Mouse (Mus musculus): ENCODE results near the gene Sema3b. TPM values are rescaled to one million over a fixed set of nuclear protein-coding genes. Genes with fewer than 3 reads are reported as not detected.
A peak's percentile ranks its signal among the peaks of the same experiment; 100 is the strongest.
"Not testable (repeated sequence)": the region's sequence is repeated elsewhere in the genome, so short reads cannot be mapped to it uniquely, and the experiment has no call there.

Sema3b gene
- total and polyA plus RNA-seq, 2 experiments: 0.37 to 0.83 TPM

DNA sequence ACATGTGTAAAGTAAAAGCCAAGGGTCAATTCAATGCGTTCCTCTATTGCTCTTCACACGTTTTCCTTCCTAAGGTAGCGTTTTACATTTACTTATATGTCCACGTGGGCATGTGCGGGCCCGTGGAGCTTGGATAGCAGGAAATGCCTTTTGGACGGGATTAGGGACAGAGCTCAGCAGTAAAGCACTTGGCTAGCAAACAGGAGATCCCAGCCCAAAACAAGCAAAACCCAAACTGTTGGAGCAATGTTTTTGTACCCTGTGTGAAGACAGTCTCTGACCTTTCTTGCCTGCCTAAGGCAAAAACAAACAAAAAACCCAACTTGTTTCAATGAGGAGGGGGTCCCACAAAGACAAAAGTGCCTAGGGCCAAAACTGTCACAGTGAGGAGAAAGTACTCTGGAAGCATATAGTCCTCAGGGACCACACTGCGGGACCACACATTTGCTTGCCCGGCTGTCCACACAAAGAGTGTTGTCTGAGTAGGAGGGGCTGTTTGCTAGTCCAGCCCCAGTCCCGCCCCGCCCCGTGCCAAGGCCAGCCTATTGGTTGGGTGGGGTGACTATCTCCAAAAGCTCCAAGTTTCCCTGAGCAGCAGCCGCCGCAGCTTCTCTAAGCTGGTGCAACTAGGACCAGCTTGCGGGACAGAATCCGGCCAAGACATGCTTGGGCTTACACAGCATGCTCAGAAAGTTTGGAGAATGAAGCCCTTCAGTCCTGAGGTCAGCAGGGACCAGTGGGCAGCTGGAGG is 32.5 kb downstream of the Sema3b start, which contains the start of gene Hyal1:
Gene Hyal1 (plus strand): TSS at position 571 of the 751 bp plus-strand sequence.
- Histone ChIP-seq H3K27me3 (ENCODE audit: control insufficient read depth, insufficient read depth, low read length) (no peaks in the 10 kb centered on the region), H3K27ac (replicated peaks; ENCODE audit: insufficient read depth, low read depth, low read length) (peak within 1 kb of the TSS; percentile 97), H3K4me1 (ENCODE audit: control insufficient read depth, insufficient read depth, low read length) (peaks cover 25% of the 10 kb centered on the region), H3K36me3 (ENCODE audit: control insufficient read depth, insufficient read depth, low read length) (peaks cover 9% of the 10 kb centered on the region), H3K79me2 (ENCODE audit: control insufficient read depth, insufficient read depth, low read length) (peaks cover 19% of the 10 kb centered on the region; the same call in 1 of the 2 replicates), H3K4me3 (ENCODE audit: insufficient read depth, low read depth, low read length) (peak within 1 kb of the TSS; percentile 91), H3K9ac (ENCODE audit: low read depth, low read length) (peak within 1 kb of the TSS; percentile 91)
- 6% methylated on average over 16 of the region's 16 CpGs for WGBS
- TF ChIP-seq POLR2A (IDR thresholded peaks at IDR 0.05; ENCODE audit: extremely low read depth, insufficient read depth, low read length) (peak; percentile 94), CTCF (IDR thresholded peaks at IDR 0.05; ENCODE audit: low read depth, low read length) (no peak)
- peak; percentile 97 for DNase-seq (ENCODE audit: extremely low read depth, low read depth, low spot score)

DNA sequence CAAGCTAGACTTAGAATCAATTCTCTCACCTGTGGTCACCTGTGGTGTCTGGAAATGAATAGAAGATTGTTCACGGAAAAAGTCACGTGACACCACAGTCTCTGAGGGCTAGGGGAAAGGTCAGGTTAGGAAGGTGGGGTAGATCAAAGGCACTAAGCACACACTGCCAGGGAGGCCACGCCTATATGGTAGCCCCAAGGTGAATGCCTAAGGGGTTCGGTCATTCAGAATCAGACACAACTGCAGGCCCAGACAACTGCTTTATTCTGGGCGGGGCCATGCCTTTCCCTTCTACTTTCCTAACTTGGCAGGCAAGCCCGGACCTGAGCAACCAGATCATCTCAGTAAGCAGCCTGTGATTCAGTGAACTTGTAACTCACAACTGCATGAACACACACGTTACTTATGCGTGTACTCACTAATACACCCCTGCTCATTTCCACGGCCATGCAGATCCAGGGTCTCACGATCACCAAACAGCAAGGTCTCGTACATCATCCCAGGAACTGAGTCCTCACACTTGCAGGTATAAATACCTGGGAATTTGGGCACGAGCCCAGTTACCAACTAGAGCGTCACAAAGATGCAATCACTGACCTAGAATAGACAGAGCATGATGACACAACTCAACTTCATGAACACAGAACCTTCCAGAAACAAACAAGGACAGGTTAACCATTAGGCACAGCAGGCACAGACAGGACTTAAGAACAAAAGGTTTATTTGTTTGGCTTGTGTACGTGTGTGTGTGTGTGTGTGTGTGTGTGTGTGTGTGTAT is 33.3 kb downstream of the Sema3b start:
- H3K27me3 ChIP-seq (ENCODE audit: control insufficient read depth, insufficient read depth, low read length): no peaks in the 10 kb centered on the region
- H3K9ac ChIP-seq (ENCODE audit: low read depth, low read length): peak overlapping the region; percentile 16; the same call in 1 of the 2 replicates
- WGBS: 23% methylated on average over 14 of the region's 14 CpGs
- peak overlapping the region; percentile 96 for H3K27ac ChIP-seq (replicated peaks; ENCODE audit: insufficient read depth, low read depth, low read length)
- peaks cover 9% of the 10 kb centered on the region for H3K36me3 ChIP-seq (ENCODE audit: control insufficient read depth, insufficient read depth, low read length)
- H3K4me3 ChIP-seq (ENCODE audit: insufficient read depth, low read depth, low read length): no peak overlapping the region
- peaks cover 33% of the 10 kb centered on the region for H3K4me1 ChIP-seq (ENCODE audit: control insufficient read depth, insufficient read depth, low read length)
- DNase-seq (ENCODE audit: extremely low read depth, low read depth, low spot score): peak; percentile 94
- peaks cover 22% of the 10 kb centered on the region; the same call in 1 of the 2 replicates for H3K79me2 ChIP-seq (ENCODE audit: control insufficient read depth, insufficient read depth, low read length)
- TF ChIP-seq CTCF (IDR thresholded peaks at IDR 0.05; ENCODE audit: low read depth, low read length): no peak
- no peak for TF ChIP-seq POLR2A (IDR thresholded peaks at IDR 0.05; ENCODE audit: extremely low read depth, insufficient read depth, low read length)

DNA sequence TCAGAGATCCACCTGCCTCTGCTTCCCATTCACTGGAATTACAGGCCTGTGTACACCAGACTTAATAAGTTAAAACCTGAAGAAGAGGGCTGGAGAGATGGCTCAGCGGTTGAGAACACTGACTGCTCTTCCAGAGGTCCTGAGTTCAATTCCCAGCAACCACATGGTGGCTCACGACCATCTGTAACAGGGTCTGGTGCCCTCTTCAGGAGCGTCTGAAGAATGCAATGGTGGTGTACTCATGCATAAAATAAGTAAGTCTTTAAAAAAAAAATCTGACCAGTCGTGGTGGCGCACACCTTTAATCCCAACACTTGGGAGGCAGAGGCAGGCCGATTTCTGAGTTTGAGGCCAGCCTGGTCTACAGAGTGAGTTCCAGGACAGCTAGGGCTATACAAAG is 35.3 kb downstream of the Sema3b start:
- not testable (repeated sequence) for H3K27me3 ChIP-seq (ENCODE audit: control insufficient read depth, insufficient read depth, low read length); H3K4me3 ChIP-seq (ENCODE audit: insufficient read depth, low read depth, low read length); H3K27ac ChIP-seq (replicated peaks; ENCODE audit: insufficient read depth, low read depth, low read length); H3K36me3 ChIP-seq (ENCODE audit: control insufficient read depth, insufficient read depth, low read length); DNase-seq (ENCODE audit: extremely low read depth, low read depth, low spot score); H3K9ac ChIP-seq (ENCODE audit: low read depth, low read length)
- WGBS: 91% methylated on average over 6 of the region's 6 CpGs
- Histone ChIP-seq H3K4me1 (ENCODE audit: control insufficient read depth, insufficient read depth, low read length) (peaks cover 32% of the 10 kb centered on the region), H3K79me2 (ENCODE audit: control insufficient read depth, insufficient read depth, low read length) (peaks cover 38% of the 10 kb centered on the region; the same call in 1 of the 2 replicates)

DNA sequence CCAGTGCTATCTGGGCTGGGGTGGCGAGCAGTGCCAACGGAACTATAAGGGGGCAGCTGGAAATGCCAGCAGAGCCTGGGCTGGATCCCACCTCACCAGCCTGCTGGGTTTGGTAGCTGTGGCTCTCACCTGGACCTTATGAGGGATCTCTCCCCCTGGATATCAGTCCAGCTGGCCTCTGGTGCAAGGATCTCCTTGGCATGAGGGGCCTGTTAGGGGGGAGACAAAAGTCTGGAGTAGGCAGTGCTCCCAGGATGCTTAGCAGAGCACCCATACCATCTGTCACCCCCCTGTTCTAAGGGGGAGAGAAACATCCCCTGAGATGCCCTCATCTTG is 36.7 kb downstream of the Sema3b start:
- no peak overlapping the region for H3K4me3 ChIP-seq (ENCODE audit: insufficient read depth, low read depth, low read length)
- H3K9ac ChIP-seq (ENCODE audit: low read depth, low read length): no peak overlapping the region
- peaks cover 7% of the 10 kb centered on the region for H3K36me3 ChIP-seq (ENCODE audit: control insufficient read depth, insufficient read depth, low read length)
- DNase-seq (ENCODE audit: extremely low read depth, low read depth, low spot score): no peak
- WGBS: 98% methylated on average over 2 of the region's 2 CpGs
- TF ChIP-seq POLR2A (IDR thresholded peaks at IDR 0.05; ENCODE audit: extremely low read depth, insufficient read depth, low read length) (no peak), CTCF (IDR thresholded peaks at IDR 0.05; ENCODE audit: low read depth, low read length) (no peak)
- H3K79me2 ChIP-seq (ENCODE audit: control insufficient read depth, insufficient read depth, low read length): peaks cover 27% of the 10 kb centered on the region; the same call in 1 of the 2 replicates
- no peaks in the 10 kb centered on the region for H3K27me3 ChIP-seq (ENCODE audit: control insufficient read depth, insufficient read depth, low read length)
- H3K27ac ChIP-seq (replicated peaks; ENCODE audit: insufficient read depth, low read depth, low read length): 0 out of 2 replicates have a peak overlapping the region, but pooled peaks have one; percentile 7
- H3K4me1 ChIP-seq (ENCODE audit: control insufficient read depth, insufficient read depth, low read length): peaks cover 33% of the 10 kb centered on the region

DNA sequence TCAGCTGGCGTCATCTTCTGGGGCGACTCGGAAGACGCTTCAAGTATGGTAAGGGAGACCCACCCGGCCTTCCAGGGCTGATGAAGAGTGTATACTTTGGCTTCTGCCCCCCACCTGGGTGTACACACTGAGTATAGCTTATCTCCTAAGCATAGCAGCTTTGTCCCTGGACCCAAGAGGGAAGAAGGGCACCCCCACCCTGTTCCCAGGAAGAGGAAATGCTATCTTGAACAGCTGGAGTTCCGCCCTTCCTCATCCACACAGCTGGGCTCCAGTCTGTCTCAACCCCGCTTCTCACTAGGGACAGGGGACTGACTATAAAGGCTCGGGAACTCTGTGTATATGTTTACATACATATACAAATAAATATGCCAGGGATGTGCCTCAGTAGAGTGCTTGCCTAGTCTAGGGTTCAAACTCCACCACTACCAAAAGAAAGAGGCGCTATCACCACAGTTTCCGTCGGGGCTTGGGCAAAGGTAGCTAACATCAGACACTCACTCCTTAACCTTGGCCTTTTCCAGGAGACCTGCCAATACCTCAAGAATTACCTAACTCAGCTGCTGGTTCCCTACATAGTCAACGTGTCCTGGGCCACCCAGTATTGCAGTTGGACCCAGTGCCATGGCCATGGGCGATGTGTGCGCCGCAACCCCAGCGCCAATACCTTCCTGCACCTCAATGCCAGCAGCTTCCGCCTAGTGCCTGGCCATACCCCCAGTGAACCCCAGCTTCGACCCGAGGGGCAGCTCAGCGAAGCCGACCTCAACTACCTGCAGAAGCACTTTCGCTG is 37.3 kb downstream of the Sema3b start:
- H3K79me2 ChIP-seq (ENCODE audit: control insufficient read depth, insufficient read depth, low read length): peaks cover 24% of the 10 kb centered on the region; the same call in 1 of the 2 replicates
- TF ChIP-seq POLR2A (IDR thresholded peaks at IDR 0.05; ENCODE audit: extremely low read depth, insufficient read depth, low read length): no peak
- no peak for TF ChIP-seq CTCF (IDR thresholded peaks at IDR 0.05; ENCODE audit: low read depth, low read length)
- H3K9ac ChIP-seq (ENCODE audit: low read depth, low read length): peak overlapping the region; percentile 82
- peak overlapping the region; percentile 83 for H3K4me3 ChIP-seq (ENCODE audit: insufficient read depth, low read depth, low read length)
- 68% methylated on average over 22 of the region's 22 CpGs for WGBS
- peak overlapping the region; percentile 94 for H3K27ac ChIP-seq (replicated peaks; ENCODE audit: insufficient read depth, low read depth, low read length)
- H3K4me1 ChIP-seq (ENCODE audit: control insufficient read depth, insufficient read depth, low read length): peaks cover 35% of the 10 kb centered on the region
- H3K36me3 ChIP-seq (ENCODE audit: control insufficient read depth, insufficient read depth, low read length): peaks cover 7% of the 10 kb centered on the region
- peak; percentile 59 for DNase-seq (ENCODE audit: extremely low read depth, low read depth, low spot score)
- H3K27me3 ChIP-seq (ENCODE audit: control insufficient read depth, insufficient read depth, low read length): no peaks in the 10 kb centered on the region

Data from liver, adult 2 months (tissue).